Comparison of ENCODE assay signal across 8 mouse cellular contexts in genomic region chr7:144678241-144679030, GRCm38 (mm10).
DNase-seq lines count a peak whose midpoint lies in the region; ATAC-seq lines count a peak whose summit lies in the region.

No protein-coding gene starts in this region.

- H3K27me3 ChIP-seq in heart, embryonic 12.5 days (replicated peaks), result peaks cover 53% of the 10 kb centered on the region
- peaks cover 38% of the 10 kb centered on the region for H3K27me3 ChIP-seq in midbrain, embryonic 13.5 days

- 7% methylated on average over 55 of the region's 68 CpGs for WGBS in heart, embryonic 12.5 days
- 13% methylated on average over 68 of the region's 68 CpGs for WGBS in midbrain, embryonic 13.5 days

- peaks cover 13% of the 10 kb centered on the region; the same call in 1 of the 2 replicates for H3K4me1 ChIP-seq in heart, embryonic 12.5 days (replicated peaks)
- peaks cover 25% of the 10 kb centered on the region for H3K4me1 ChIP-seq in midbrain, embryonic 13.5 days (replicated peaks)

- peak overlapping the region; percentile 45 for H3K4me3 ChIP-seq in heart, embryonic 12.5 days
- peak overlapping the region; percentile 44 for H3K4me3 ChIP-seq in midbrain, embryonic 13.5 days (replicated peaks)

- intact Hi-C loops in gastrocnemius, postnatal 14 days (cut with DNase I; ENCODE audit: low total_unique reads), result no loop called here

- DNase-seq in gastrocnemius, postnatal 14 days, result peak; percentile 36
- DNase-seq in gastrocnemius, adult 8-10 months (ENCODE audit: low spot score in 2 of 2), result no peak
- DNase-seq in ZHBTc4 (ENCODE audit: low read depth, low spot score), result peak; percentile 33
- DNase-seq in kidney, postnatal 36 days, result peak; percentile 10 to 63
- no peak for DNase-seq in left cerebral cortex, adult 18-20 months (ENCODE audit: low spot score in 2 of 2)
- no peak for DNase-seq in right cerebral cortex, postnatal 36 days (ENCODE audit: low spot score in 2 of 2)

- H3K27ac ChIP-seq in heart, embryonic 12.5 days (ENCODE audit: poor library complexity, severe bottlenecking), result no peak overlapping the region
- H3K27ac ChIP-seq in midbrain, embryonic 13.5 days, result no peak overlapping the region

- ATAC-seq in heart, embryonic 12.5 days (ENCODE audit: insufficient number of reproducible peaks, low FRiP score), result 0 out of 2 replicates have a peak, but pooled peaks have one; percentile 29
- ATAC-seq in midbrain, embryonic 13.5 days, result 0 out of 2 replicates have a peak, but pooled peaks have one; percentile 2

- peak overlapping the region; percentile 60 for H3K9ac ChIP-seq in heart, embryonic 12.5 days
- H3K9ac ChIP-seq in midbrain, embryonic 13.5 days (replicated peaks), result peak overlapping the region; percentile 57

- H3K9me3 ChIP-seq in heart, embryonic 12.5 days (replicated peaks), result no peaks in the 10 kb centered on the region
- H3K9me3 ChIP-seq in midbrain, embryonic 13.5 days, result no peaks in the 10 kb centered on the region

- H3K36me3 ChIP-seq in heart, embryonic 12.5 days, result no peaks in the 10 kb centered on the region
- H3K36me3 ChIP-seq in midbrain, embryonic 13.5 days, result no peaks in the 10 kb centered on the region

- H3K4me2 ChIP-seq in heart, embryonic 12.5 days, result peak overlapping the region; percentile 75
- H3K4me2 ChIP-seq in midbrain, embryonic 13.5 days (replicated peaks), result peak overlapping the region; percentile 72

Comparison
In these comparisons a context has a peak if more than half of its experiments do, and no peak if none do; other contexts are left out.
1. DNase-seq: peak in gastrocnemius, postnatal 14 days (single experiment), ZHBTc4 (single experiment) and kidney, postnatal 36 days (2 of 2); none in gastrocnemius, adult 8-10 months (0 of 2), left cerebral cortex, adult 18-20 months (0 of 2) and right cerebral cortex, postnatal 36 days (0 of 2).